Mouse (Mus musculus) MEL (cell line): Measurements from ENCODE around the gene Uba52. TPM values are rescaled to one million over a fixed set of nuclear protein-coding genes. Genes with fewer than 3 reads are reported as not detected.

Experiments used
- DNase-seq: peaks from one replicate; pipeline ENCODE4 v3.0.0; 2011; ENCODE audit warnings: low read depth, low spot score
- H3K27ac ChIP-seq: 2 replicates; pipeline ENCODE4 v1.5.1; 2012; ENCODE audit warnings: low read depth, mild to moderate bottlenecking, control low read depth, low read length, moderate library complexity; ENCODE audit not compliant: control insufficient read depth
- H3K27me3 ChIP-seq, 2 experiments: fragments of 150-350 bp in 1 of 2; sonication (generic) in 1 of 2; 2 replicates each; pipeline ENCODE4 v1.6.1; 2012; ENCODE audit warnings: low read length in 2 of 2, mild to moderate bottlenecking in 2 of 2, improper control_type of control experiment in 1 of 2, moderate library complexity in 1 of 2; ENCODE audit not compliant: insufficient read depth in 2 of 2, control insufficient read depth in 1 of 2
- H3K36me3 ChIP-seq, 2 experiments: 2 replicates each; pipeline ENCODE4 v1.6.1; 2012 to 2014; ENCODE audit warnings: low read length in 2 of 2, improper control_type of control experiment in 1 of 2, inconsistent platforms in 1 of 2, mild to moderate bottlenecking in 1 of 2; ENCODE audit not compliant: insufficient read depth in 2 of 2, control insufficient read depth in 1 of 2
- H3K4me1 ChIP-seq, 2 experiments: fragments of 150-350 bp in 1 of 2; sonication (generic) in 1 of 2; 2 replicates each; pipeline ENCODE4 v1.6.1; 2012; ENCODE audit warnings: low read length in 2 of 2, improper control_type of control experiment in 1 of 2, mild to moderate bottlenecking in 1 of 2; ENCODE audit not compliant: insufficient read depth in 2 of 2, control insufficient read depth in 1 of 2
- H3K4me3 ChIP-seq, 2 experiments: fragments of 150-350 bp in 1 of 2; sonication (generic) in 1 of 2; 2 replicates each; pipeline ENCODE4 v1.5.1; 2012; ENCODE audit warnings: low read depth in 2 of 2, low read length in 2 of 2, mild to moderate bottlenecking in 2 of 2, moderate library complexity in 2 of 2, control low read depth in 1 of 2, improper control_type of control experiment in 1 of 2; ENCODE audit not compliant: control insufficient read depth in 1 of 2, insufficient read depth in 1 of 2
- H3K79me2 ChIP-seq: 2 replicates; pipeline ENCODE4 v1.6.1; 2012; ENCODE audit warnings: mild to moderate bottlenecking, low read length, moderate library complexity; ENCODE audit not compliant: control insufficient read depth, poor library complexity, insufficient read depth
- H3K9ac ChIP-seq: 2 replicates; pipeline ENCODE4 v1.6.1; 2012; ENCODE audit warnings: low read depth, mild to moderate bottlenecking, control low read depth, low read length, moderate library complexity; ENCODE audit not compliant: control insufficient read depth, poor library complexity, severe bottlenecking
- H3K9me3 ChIP-seq: fragments of 150-350 bp; sonication (generic); replicated peaks from 2 replicates; pipeline ENCODE4 v1.6.1; 2012; ENCODE audit warnings: mild to moderate bottlenecking, low read length, improper control_type of control experiment, moderate library complexity; ENCODE audit not compliant: insufficient read depth
- BHLHE40 ChIP-seq: IDR thresholded peaks from 2 replicates; pipeline ENCODE4 v1.6.1; 2012; ENCODE audit warnings: low read depth, mild to moderate bottlenecking, inconsistent platforms, low read length, improper control_type of control experiment, borderline replicate concordance
- CTCF ChIP-seq, 3 experiments: IDR thresholded peaks in 2 of 3; conservative IDR thresholded peaks in 1 of 3; 2 replicates each; pipeline ENCODE4 v1.5.1; 2011 to 2012; ENCODE audit warnings: low read length in 3 of 3, low read depth in 2 of 3, mild to moderate bottlenecking in 2 of 3, improper control_type of control experiment in 1 of 3, inconsistent platforms in 1 of 3, mixed read lengths in 1 of 3, moderate library complexity in 1 of 3; ENCODE audit not compliant: control insufficient read depth in 1 of 3, insufficient read depth in 1 of 3, poor library complexity in 1 of 3, severe bottlenecking in 1 of 3
- E2F4 ChIP-seq: IDR thresholded peaks from 2 replicates; pipeline ENCODE4 v1.6.1; 2011; ENCODE audit warnings: low read depth, low read length, improper control_type of control experiment, borderline replicate concordance
- ELF1 ChIP-seq: IDR thresholded peaks from 2 replicates; pipeline ENCODE4 v1.6.1; 2014; ENCODE audit warnings: low read depth, mild to moderate bottlenecking, inconsistent platforms, low read length, improper control_type of control experiment, moderate library complexity
- EP300 ChIP-seq, 2 experiments: IDR thresholded peaks; 2 replicates each; pipeline ENCODE4 v1.6.1; 2011; ENCODE audit warnings: improper control_type of control experiment in 2 of 2, low read length in 2 of 2, low read depth in 1 of 2, mild to moderate bottlenecking in 1 of 2
- ETS1 ChIP-seq: IDR thresholded peaks from 2 replicates; pipeline ENCODE4 v1.6.1; 2012; ENCODE audit warnings: low read depth, mild to moderate bottlenecking, inconsistent platforms, low read length, improper control_type of control experiment, moderate library complexity
- GATA1 ChIP-seq: IDR thresholded peaks from 2 replicates; pipeline ENCODE4 v1.6.1; 2011; ENCODE audit warnings: low read depth, low read length, improper control_type of control experiment
- JUND ChIP-seq: IDR thresholded peaks from 2 replicates; pipeline ENCODE4 v1.6.1; 2011; ENCODE audit warnings: low read depth, mild to moderate bottlenecking, improper control_type of control experiment, low read length
- KAT2A ChIP-seq: conservative IDR thresholded peaks from 2 replicates; pipeline ENCODE4 v1.6.1; 2012; ENCODE audit warnings: low read depth, low read length, improper control_type of control experiment, inconsistent platforms
- MAX ChIP-seq: IDR thresholded peaks from 2 replicates; pipeline ENCODE4 v1.6.1; 2011; ENCODE audit warnings: low read length, improper control_type of control experiment
- MXI1 ChIP-seq: IDR thresholded peaks from 2 replicates; pipeline ENCODE4 v1.6.1; 2011; ENCODE audit warnings: mild to moderate bottlenecking, low read depth, low read length, improper control_type of control experiment
- MYB ChIP-seq: IDR thresholded peaks from 2 replicates; pipeline ENCODE4 v1.6.1; 2011; ENCODE audit warnings: mild to moderate bottlenecking, low read depth, low read length, improper control_type of control experiment
- MYC ChIP-seq: IDR thresholded peaks from 2 replicates; pipeline ENCODE4 v1.6.1; 2011; ENCODE audit warnings: low read depth, mild to moderate bottlenecking, low read length, improper control_type of control experiment, moderate library complexity
- NELFE ChIP-seq: IDR thresholded peaks from 2 replicates; pipeline ENCODE4 v1.6.1; 2011; ENCODE audit warnings: low read depth, low read length, improper control_type of control experiment
- NRF1 ChIP-seq: IDR thresholded peaks from 2 replicates; pipeline ENCODE4 v1.6.1; 2014; ENCODE audit warnings: low read depth, mild to moderate bottlenecking, inconsistent platforms, low read length, improper control_type of control experiment, moderate library complexity; ENCODE audit not compliant: poor library complexity, insufficient read depth, severe bottlenecking
- POLR2A ChIP-seq, 2 experiments: IDR thresholded peaks; 2 replicates each; pipeline ENCODE4 v1.6.1; 2011 to 2012; ENCODE audit warnings: low read length in 2 of 2, mild to moderate bottlenecking in 2 of 2, control low read depth in 1 of 2, improper control_type of control experiment in 1 of 2, low read depth in 1 of 2, moderate library complexity in 1 of 2; ENCODE audit not compliant: control insufficient read depth in 1 of 2, insufficient read depth in 1 of 2, poor library complexity in 1 of 2
- POLR2AphosphoS2 ChIP-seq: IDR thresholded peaks from 2 replicates; pipeline ENCODE4 v1.6.1; 2011; ENCODE audit warnings: low read length, improper control_type of control experiment
- RAD21 ChIP-seq: IDR thresholded peaks from 2 replicates; pipeline ENCODE4 v1.6.1; 2011; ENCODE audit warnings: mild to moderate bottlenecking, low read depth, low read length, improper control_type of control experiment
- RCOR1 ChIP-seq: IDR thresholded peaks from 2 replicates; pipeline ENCODE4 v1.6.1; 2012; ENCODE audit warnings: low read depth, mild to moderate bottlenecking, inconsistent platforms, low read length, improper control_type of control experiment
- SIN3A ChIP-seq: IDR thresholded peaks from 2 replicates; pipeline ENCODE4 v1.6.1; 2012; ENCODE audit warnings: low read length, improper control_type of control experiment, inconsistent platforms
- SMC3 ChIP-seq: IDR thresholded peaks from 2 replicates; pipeline ENCODE4 v1.6.1; 2011; ENCODE audit warnings: low read depth, low read length, improper control_type of control experiment
- TAL1 ChIP-seq: IDR thresholded peaks from 2 replicates; pipeline ENCODE4 v1.6.1; 2012; ENCODE audit warnings: mild to moderate bottlenecking, inconsistent platforms, low read length, moderate library complexity, mixed read lengths
- TBP ChIP-seq: IDR thresholded peaks from 2 replicates; pipeline ENCODE4 v1.8.0; 2011; ENCODE audit warnings: low read depth, low read length, improper control_type of control experiment
- TCF12 ChIP-seq: IDR thresholded peaks from 2 replicates; pipeline ENCODE4 v1.6.1; 2014; ENCODE audit warnings: low read depth, mild to moderate bottlenecking, inconsistent platforms, low read length, improper control_type of control experiment, moderate library complexity
- USF1 ChIP-seq: IDR thresholded peaks from 2 replicates; pipeline ENCODE4 v1.6.1; 2014; ENCODE audit warnings: low read depth, mild to moderate bottlenecking, inconsistent platforms, low read length, improper control_type of control experiment, moderate library complexity
- ZC3H11A ChIP-seq: IDR thresholded peaks from 2 replicates; pipeline ENCODE4 v1.6.1; 2012; ENCODE audit warnings: low read depth, mild to moderate bottlenecking, inconsistent platforms, low read length, improper control_type of control experiment
- polyA plus RNA-seq, 2 experiments: library from polyadenylated mRNA; stranded (reverse) in 1 of 2; unstranded in 1 of 2; fragments of >175 nt in 1 of 2; fragments of >200 nt in 1 of 2; gene quantifications; 2 replicates each; pipeline versions ENCODE4 v1.2.1 to v1.2.4; 2012; ENCODE audit warnings: low replicate concordance in 2 of 2, low read depth in 1 of 2; ENCODE audit not compliant: insufficient read length in 2 of 2, insufficient read depth in 1 of 2, missing spikeins in 1 of 2
- total RNA-seq: library from RNA; depleted of rRNA; stranded (reverse); fragments of 300-350 nt; gene quantifications from 2 replicates; pipeline ENCODE4 v1.2.3, GENCODE M21; 2012

The Uba52 gene
- total and polyA plus RNA-seq, 3 experiments: 2,814 to 3,633 TPM; not detected in 1

DNA sequence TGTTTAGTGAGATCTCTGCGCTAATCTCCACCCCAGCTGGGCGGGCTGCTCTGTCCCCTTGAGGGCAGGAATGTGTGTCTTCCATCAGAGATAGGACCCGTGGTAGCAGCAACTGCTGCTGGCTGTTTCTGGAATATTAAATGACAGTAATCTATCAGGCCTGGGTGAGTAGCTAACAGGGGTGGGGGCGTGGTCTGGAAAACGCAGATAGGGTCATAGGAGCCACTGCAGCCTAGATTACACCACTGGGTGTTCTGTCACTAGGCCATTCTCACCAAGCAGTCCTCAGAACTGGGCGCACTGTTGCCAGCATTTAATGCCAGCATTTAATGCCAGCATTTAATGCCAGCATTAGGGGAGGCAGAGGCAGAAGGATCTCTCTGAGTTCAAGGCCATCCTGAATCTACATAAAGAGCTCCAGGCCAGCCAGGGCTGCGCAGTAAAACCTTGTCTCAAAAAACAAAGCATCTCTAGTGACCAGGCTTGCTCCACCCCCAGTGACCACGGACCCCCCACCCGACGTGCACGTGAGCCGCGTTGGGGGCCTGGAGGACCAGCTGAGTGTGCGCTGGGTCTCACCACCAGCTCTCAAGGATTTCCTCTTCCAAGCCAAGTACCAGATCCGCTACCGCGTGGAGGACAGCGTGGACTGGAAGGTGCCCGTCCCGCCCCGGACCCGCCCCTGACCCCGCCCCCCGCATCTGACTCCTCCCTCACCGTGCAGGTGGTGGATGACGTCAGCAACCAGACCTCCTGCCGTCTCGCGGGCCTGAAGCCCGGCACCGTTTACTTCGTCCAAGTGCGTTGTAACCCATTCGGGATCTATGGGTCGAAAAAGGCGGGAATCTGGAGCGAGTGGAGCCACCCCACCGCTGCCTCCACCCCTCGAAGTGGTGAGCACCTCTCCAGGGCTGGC, 10.0 kb downstream of the Uba52 start:
- H3K79me2 ChIP-seq: peaks cover 9% of the 10 kb centered on the region
- H3K4me1 ChIP-seq: peaks cover 3 to 31% of the 10 kb centered on the region in 2 experiments; a peak in 3 of 4 replicates
- DNase-seq: peak; percentile 81
- peak overlapping the region; percentile 88 for H3K9ac ChIP-seq
- no peaks in the 10 kb centered on the region; a peak in 1 of 4 replicates for H3K27me3 ChIP-seq
- TF ChIP-seq MXI1: peak; percentile 67; the same call in 1 of the 2 replicates
- TF ChIP-seq KAT2A: no peak
- TF ChIP-seq EP300 (IDR thresholded peaks at IDR 0.05; ENCODE audit: low read depth in 1 of 2, low read length in 2 of 2): peak in 1 of 2 experiments; percentile 36; a peak in 2 of 4 replicates
- TF ChIP-seq TCF12: 0 out of 2 replicates have a peak, but pooled peaks have one; percentile 19
- peak; percentile 43 for TF ChIP-seq SIN3A
- peak; percentile 75; the same call in 1 of the 2 replicates for TF ChIP-seq BHLHE40
- no peak for TF ChIP-seq NRF1
- TF ChIP-seq TAL1: no peak; the same call in 1 of the 2 replicates
- TF ChIP-seq ZC3H11A: no peak
- 0 out of 2 replicates have a peak, but pooled peaks have one; percentile 20 for TF ChIP-seq TBP
- TF ChIP-seq NELFE: no peak; the same call in 1 of the 2 replicates
- TF ChIP-seq MAX: peak; percentile 39
- 0 out of 2 replicates have a peak, but pooled peaks have one; percentile 30 for TF ChIP-seq ETS1
- peak in 1 of 2 experiments; percentile 53; a peak in 1 of 4 replicates for TF ChIP-seq POLR2A (IDR thresholded peaks at IDR 0.05; ENCODE audit: control insufficient read depth in 1 of 2, insufficient read depth in 1 of 2, low read depth in 1 of 2, low read length in 2 of 2, poor library complexity in 1 of 2)
- TF ChIP-seq MYC: 0 out of 2 replicates have a peak, but pooled peaks have one; percentile 36
- no peak for TF ChIP-seq USF1
- H3K4me3 ChIP-seq: peak overlapping the region; percentile 70 to 84
- no peaks in the 10 kb centered on the region for H3K9me3 ChIP-seq
- H3K27ac ChIP-seq: peak overlapping the region; percentile 82
- H3K36me3 ChIP-seq: peaks cover 0 to 16% of the 10 kb centered on the region in 2 experiments; a peak in 2 of 4 replicates

DNA sequence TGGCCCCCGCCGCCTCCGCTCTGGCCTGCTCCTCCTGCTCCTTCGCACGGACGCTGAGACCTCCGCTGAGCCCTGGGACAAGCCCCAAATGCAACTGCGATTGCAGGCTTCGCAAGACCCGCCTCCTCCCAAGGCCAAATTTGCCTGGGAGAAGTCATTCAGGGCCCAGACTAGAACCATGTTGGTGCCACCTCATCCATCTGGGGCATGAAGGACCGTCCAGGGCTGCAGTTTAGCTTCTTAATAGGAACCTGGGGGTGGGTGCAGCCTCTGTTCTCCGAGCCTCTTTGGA, 14.9 kb downstream of the Uba52 start:
- Histone ChIP-seq H3K79me2 (no peaks in the 10 kb centered on the region; the same call in 1 of the 2 replicates), H3K4me3 (no peak overlapping the region), H3K27me3 (no peaks in the 10 kb centered on the region; a peak in 1 of 4 replicates), H3K9me3 (no peaks in the 10 kb centered on the region), H3K36me3 (peaks cover 0 to 2% of the 10 kb centered on the region in 2 experiments; a peak in 1 of 4 replicates), H3K4me1 (peaks cover 2 to 12% of the 10 kb centered on the region in 2 experiments; a peak in 3 of 4 replicates), H3K9ac (no peak overlapping the region), H3K27ac (no peak overlapping the region)
- DNase-seq: no peak
- TF ChIP-seq POLR2AphosphoS2 (no peak), MXI1 (no peak), CTCF (IDR thresholded peaks at IDR 0.05 in 2 of 3, conservative IDR thresholded peaks at IDR 0.05 in 1 of 3; ENCODE audit: control insufficient read depth in 1 of 3, insufficient read depth in 1 of 3, low read depth in 2 of 3, low read length in 3 of 3, poor library complexity in 1 of 3, severe bottlenecking in 1 of 3) (no peak), JUND (no peak), ELF1 (no peak), RCOR1 (no peak), E2F4 (no peak), RAD21 (no peak), GATA1 (no peak), TCF12 (no peak), TAL1 (no peak), SMC3 (no peak), NRF1 (no peak), MYB (no peak)
